Mouse (Mus musculus): ENCODE results near the gene Srsf9. TPM values are rescaled to one million over a fixed set of nuclear protein-coding genes. Genes with fewer than 3 reads are reported as not detected.
"Not testable (repeated sequence)": the region's sequence is repeated elsewhere in the genome, so short reads cannot be mapped to it uniquely, and the experiment has no call there.

Gene Srsf9
- total and polyA plus RNA-seq, 2 experiments: 17.0 to 25.2 TPM

DNA sequence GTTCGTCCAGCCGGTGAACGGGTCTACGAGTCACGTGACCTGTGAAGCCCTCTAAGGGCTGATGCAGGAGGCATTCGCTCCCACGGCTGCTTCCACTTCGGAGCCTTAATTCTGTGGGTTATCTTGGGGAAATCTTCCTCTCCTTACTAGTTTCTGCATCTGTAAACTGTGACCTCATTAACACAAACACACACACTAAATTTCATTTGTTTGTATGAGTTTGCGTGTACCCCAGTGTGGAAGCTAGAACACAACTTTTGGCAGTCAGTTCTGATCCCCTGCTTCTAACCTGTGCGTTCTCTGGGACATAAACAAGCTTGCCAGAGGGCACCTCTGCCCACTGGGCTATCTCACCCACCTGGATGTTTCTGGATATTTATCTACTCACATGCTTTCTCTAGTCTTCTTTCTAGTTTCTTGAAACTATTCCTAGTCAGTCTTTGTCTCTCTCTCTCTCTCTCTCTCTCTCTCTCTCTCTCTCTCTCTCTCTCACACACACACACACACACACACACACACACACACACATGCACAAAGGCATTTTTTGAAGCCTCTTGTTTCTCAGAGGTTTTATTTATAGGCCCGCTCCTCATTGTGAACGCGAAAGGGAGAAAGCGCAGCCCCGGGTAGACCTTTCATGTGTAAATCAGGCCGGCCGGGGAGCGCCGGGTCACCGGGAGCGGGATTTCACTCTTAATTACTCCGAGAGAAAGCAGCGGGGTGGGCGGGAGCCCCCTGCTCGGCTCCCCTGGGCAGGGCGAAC lies 46.6 kb downstream of the Srsf9 start:
- Histone ChIP-seq H3K27ac (replicated peaks; ENCODE audit: insufficient read depth, low read depth, low read length) (no peak overlapping the region), H3K27me3 (ENCODE audit: control insufficient read depth, insufficient read depth, low read length) (no peaks in the 10 kb centered on the region), H3K9ac (ENCODE audit: low read depth, low read length) (no peak overlapping the region), H3K79me2 (ENCODE audit: control insufficient read depth, insufficient read depth, low read length) (no peaks in the 10 kb centered on the region), H3K36me3 (ENCODE audit: control insufficient read depth, insufficient read depth, low read length) (no peaks in the 10 kb centered on the region), H3K4me1 (ENCODE audit: control insufficient read depth, insufficient read depth, low read length) (no peaks in the 10 kb centered on the region), H3K4me3 (ENCODE audit: insufficient read depth, low read depth, low read length) (no peak overlapping the region)
- TF ChIP-seq CTCF (IDR thresholded peaks at IDR 0.05; ENCODE audit: low read depth, low read length) (no peak), POLR2A (IDR thresholded peaks at IDR 0.05; ENCODE audit: extremely low read depth, insufficient read depth, low read length) (no peak)
- WGBS: 32% methylated on average over 26 of the region's 26 CpGs
- DNase-seq (ENCODE audit: extremely low read depth, low read depth, low spot score): no peak

DNA sequence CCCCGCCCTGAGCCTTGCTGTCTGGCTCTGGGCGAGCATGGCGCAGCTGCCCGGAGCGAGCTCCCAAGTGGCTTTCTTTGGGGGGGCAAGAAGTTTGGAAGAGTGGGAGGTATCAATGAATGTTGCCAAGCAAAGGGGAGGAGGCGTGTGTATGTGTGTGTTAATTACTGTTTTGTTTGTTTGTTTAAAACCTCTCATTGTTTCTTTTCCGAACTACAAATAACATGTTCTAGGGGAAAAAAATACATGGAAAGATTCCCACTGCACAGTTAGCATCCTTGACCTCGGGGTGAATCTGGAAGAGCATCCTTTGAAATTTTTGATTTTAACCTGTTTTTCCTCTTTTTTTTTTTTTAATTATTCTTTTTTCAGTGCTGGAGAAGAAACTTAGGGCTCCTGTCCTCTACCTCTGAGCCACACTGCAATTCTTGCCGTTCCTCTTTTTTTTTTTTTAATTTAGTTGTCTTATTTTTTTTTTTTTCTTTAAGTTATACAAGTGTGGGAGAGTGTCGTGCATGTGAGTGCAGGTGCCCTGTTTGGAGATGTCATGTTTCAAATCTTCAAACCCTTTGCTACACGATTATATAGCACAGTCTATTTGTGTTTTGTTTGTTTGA lies 47.3 kb downstream of the Srsf9 start:
- no peaks in the 10 kb centered on the region for H3K4me1 ChIP-seq (ENCODE audit: control insufficient read depth, insufficient read depth, low read length)
- no peak overlapping the region for H3K9ac ChIP-seq (ENCODE audit: low read depth, low read length)
- no peaks in the 10 kb centered on the region for H3K27me3 ChIP-seq (ENCODE audit: control insufficient read depth, insufficient read depth, low read length)
- H3K36me3 ChIP-seq (ENCODE audit: control insufficient read depth, insufficient read depth, low read length): no peaks in the 10 kb centered on the region
- H3K4me3 ChIP-seq (ENCODE audit: insufficient read depth, low read depth, low read length): no peak overlapping the region
- H3K79me2 ChIP-seq (ENCODE audit: control insufficient read depth, insufficient read depth, low read length): no peaks in the 10 kb centered on the region
- no peak for DNase-seq (ENCODE audit: extremely low read depth, low read depth, low spot score)
- no peak overlapping the region for H3K27ac ChIP-seq (replicated peaks; ENCODE audit: insufficient read depth, low read depth, low read length)
- no peak for TF ChIP-seq CTCF (IDR thresholded peaks at IDR 0.05; ENCODE audit: low read depth, low read length)
- TF ChIP-seq POLR2A (IDR thresholded peaks at IDR 0.05; ENCODE audit: extremely low read depth, insufficient read depth, low read length): no peak
- whole genome bisulfite sequencing: 39% methylated on average over 11 of the region's 11 CpGs

DNA sequence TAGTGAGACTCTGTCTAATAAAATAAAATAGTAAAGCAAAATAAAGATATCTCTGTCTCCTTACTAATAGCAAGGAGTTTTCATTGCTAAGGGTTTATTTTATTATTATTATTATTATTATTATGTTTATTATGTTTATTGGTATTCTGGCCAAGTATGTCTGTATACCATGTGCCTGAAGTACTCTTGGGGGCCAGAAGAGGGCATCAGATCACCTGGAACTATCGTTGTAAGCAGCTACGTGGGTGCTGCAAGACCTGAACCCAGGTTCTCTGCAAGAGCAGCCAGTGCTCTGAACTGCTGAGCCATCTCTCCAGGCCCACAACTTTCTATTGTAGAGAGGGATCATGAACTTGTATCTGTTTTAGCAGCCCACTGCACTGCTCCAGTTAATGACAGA lies 48.5 kb downstream of the Srsf9 start:
- Histone ChIP-seq H3K27ac (replicated peaks; ENCODE audit: insufficient read depth, low read depth, low read length) (no peak overlapping the region), H3K27me3 (ENCODE audit: control insufficient read depth, insufficient read depth, low read length) (no peaks in the 10 kb centered on the region), H3K4me3 (ENCODE audit: insufficient read depth, low read depth, low read length) (no peak overlapping the region), H3K36me3 (ENCODE audit: control insufficient read depth, insufficient read depth, low read length) (no peaks in the 10 kb centered on the region), H3K79me2 (ENCODE audit: control insufficient read depth, insufficient read depth, low read length) (no peaks in the 10 kb centered on the region), H3K9ac (ENCODE audit: low read depth, low read length) (no peak overlapping the region), H3K4me1 (ENCODE audit: control insufficient read depth, insufficient read depth, low read length) (no peaks in the 10 kb centered on the region)
- no peak for TF ChIP-seq CTCF (IDR thresholded peaks at IDR 0.05; ENCODE audit: low read depth, low read length)
- TF ChIP-seq POLR2A (IDR thresholded peaks at IDR 0.05; ENCODE audit: extremely low read depth, insufficient read depth, low read length): no peak
- no peak for DNase-seq (ENCODE audit: extremely low read depth, low read depth, low spot score)
- WGBS: 83% methylated on average over 2 of the region's 2 CpGs

DNA sequence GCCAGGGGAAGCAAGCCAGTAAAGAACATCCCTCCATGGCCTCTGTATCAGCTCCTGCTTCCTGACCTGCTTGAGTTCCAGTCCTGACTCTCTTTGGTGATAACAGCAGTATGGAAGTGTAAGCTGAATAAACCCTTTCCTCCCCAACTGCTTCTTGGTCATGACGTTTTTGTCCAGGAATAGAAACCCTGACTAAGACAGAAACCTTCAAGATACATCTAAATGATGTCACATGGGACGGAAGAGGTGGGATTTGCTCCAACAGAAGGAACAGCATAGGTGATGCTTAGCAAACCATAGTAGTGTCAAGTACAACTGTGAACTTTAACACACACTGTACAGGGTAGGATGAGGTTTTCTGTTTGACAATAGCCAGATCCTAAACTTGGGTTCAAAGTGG lies 51.9 kb downstream of the Srsf9 start:
- not testable (repeated sequence) for DNase-seq (ENCODE audit: extremely low read depth, low read depth, low spot score); H3K36me3 ChIP-seq (ENCODE audit: control insufficient read depth, insufficient read depth, low read length); H3K27ac ChIP-seq (replicated peaks; ENCODE audit: insufficient read depth, low read depth, low read length); H3K4me1 ChIP-seq (ENCODE audit: control insufficient read depth, insufficient read depth, low read length); H3K4me3 ChIP-seq (ENCODE audit: insufficient read depth, low read depth, low read length); H3K79me2 ChIP-seq (ENCODE audit: control insufficient read depth, insufficient read depth, low read length); H3K27me3 ChIP-seq (ENCODE audit: control insufficient read depth, insufficient read depth, low read length); H3K9ac ChIP-seq (ENCODE audit: low read depth, low read length)
- 67% methylated on average over 2 of the region's 2 CpGs for WGBS

Other genes with a start within 250 kb of the Srsf9 start
- gene Gm10401, start 228.9 kb upstream of the Srsf9 start, total RNA-seq (2014; rRNA removed): not detected in 2 replicates
- 0.17 TPM in 1 of 2 replicates, not detected in the other for gene Gm10401, start 228.9 kb upstream of the Srsf9 start, polyA plus RNA-seq (2012; rRNA removed)
- gene Acads, start 207.8 kb upstream of the Srsf9 start, total RNA-seq (2014; rRNA removed): 140 and 143 TPM in 2 replicates
- 255 and 293 TPM in 2 replicates for gene Acads, start 207.8 kb upstream of the Srsf9 start, polyA plus RNA-seq (2012; rRNA removed)
- gene Unc119b, start 192.2 kb upstream of the Srsf9 start, total RNA-seq (2014; rRNA removed): 12.5 and 17.3 TPM in 2 replicates
- 29.4 and 32.0 TPM in 2 replicates for gene Unc119b, start 192.2 kb upstream of the Srsf9 start, polyA plus RNA-seq (2012; rRNA removed)
- gene Mlec, start 169.0 kb upstream of the Srsf9 start, total RNA-seq (2014; rRNA removed): 33.7 and 44.7 TPM in 2 replicates
- 40.8 and 41.8 TPM in 2 replicates for gene Mlec, start 169.0 kb upstream of the Srsf9 start, polyA plus RNA-seq (2012; rRNA removed)
- 0.09 TPM in 1 of 2 replicates, not detected in the other for gene Cabp1, start 132.8 kb upstream of the Srsf9 start, total RNA-seq (2014; rRNA removed)
- gene Cabp1, start 132.8 kb upstream of the Srsf9 start, polyA plus RNA-seq (2012; rRNA removed): 0.07 and 0.21 TPM in 2 replicates
- gene Pop5, start 91.3 kb upstream of the Srsf9 start, total RNA-seq (2014; rRNA removed): 56.2 and 59.2 TPM in 2 replicates
- gene Pop5, start 91.3 kb upstream of the Srsf9 start, polyA plus RNA-seq (2012; rRNA removed): 70.3 and 91.0 TPM in 2 replicates
- gene Rnf10, start 54.3 kb upstream of the Srsf9 start, total RNA-seq (2014; rRNA removed): 32.1 and 42.9 TPM in 2 replicates
- 79.2 and 81.3 TPM in 2 replicates for gene Rnf10, start 54.3 kb upstream of the Srsf9 start, polyA plus RNA-seq (2012; rRNA removed)
- gene Coq5, start 47.5 kb upstream of the Srsf9 start, total RNA-seq (2014; rRNA removed): 20.7 and 24.6 TPM in 2 replicates
- 13.7 and 13.9 TPM in 2 replicates for gene Coq5, start 47.5 kb upstream of the Srsf9 start, polyA plus RNA-seq (2012; rRNA removed)
- 13.1 and 24.1 TPM in 2 replicates for gene Dynll1, start 26.2 kb upstream of the Srsf9 start, total RNA-seq (2014; rRNA removed)
- gene Dynll1, start 26.2 kb upstream of the Srsf9 start, polyA plus RNA-seq (2012; rRNA removed): 24.3 and 25.8 TPM in 2 replicates
- 6.3 and 8.6 TPM in 2 replicates for gene Gatc, start 14.0 kb downstream of the Srsf9 start, total RNA-seq (2014; rRNA removed)
- 11.0 and 12.7 TPM in 2 replicates for gene Gatc, start 14.0 kb downstream of the Srsf9 start, polyA plus RNA-seq (2012; rRNA removed)
- 12.9 and 14.5 TPM in 2 replicates for gene Triap1, start 14.0 kb downstream of the Srsf9 start, total RNA-seq (2014; rRNA removed)
- 11.4 and 11.8 TPM in 2 replicates for gene Triap1, start 14.0 kb downstream of the Srsf9 start, polyA plus RNA-seq (2012; rRNA removed)
- 422 and 505 TPM in 2 replicates for gene Cox6a1, start 21.8 kb downstream of the Srsf9 start, total RNA-seq (2014; rRNA removed)
- 2,238 and 2,515 TPM in 2 replicates for gene Cox6a1, start 21.8 kb downstream of the Srsf9 start, polyA plus RNA-seq (2012; rRNA removed)
- gene Msi1, start 102.4 kb downstream of the Srsf9 start, total RNA-seq (2014; rRNA removed): not detected in 2 replicates
- 0.09 and 0.35 TPM in 2 replicates for gene Msi1, start 102.4 kb downstream of the Srsf9 start, polyA plus RNA-seq (2012; rRNA removed)
- gene Pla2g1b, start 139.1 kb downstream of the Srsf9 start, total RNA-seq (2014; rRNA removed): 0.40 and 2.7 TPM in 2 replicates
- not detected in 2 replicates for gene Pla2g1b, start 139.1 kb downstream of the Srsf9 start, polyA plus RNA-seq (2012; rRNA removed)
- gene Sirt4, start 157.5 kb downstream of the Srsf9 start, total RNA-seq (2014; rRNA removed): 11.5 and 15.0 TPM in 2 replicates
- gene Sirt4, start 157.5 kb downstream of the Srsf9 start, polyA plus RNA-seq (2012; rRNA removed): 26.1 and 26.6 TPM in 2 replicates
- 10.5 and 15.2 TPM in 2 replicates for gene Pxn, start 179.5 kb downstream of the Srsf9 start, total RNA-seq (2014; rRNA removed)
- 33.6 and 40.2 TPM in 2 replicates for gene Pxn, start 179.5 kb downstream of the Srsf9 start, polyA plus RNA-seq (2012; rRNA removed)
- gene Rplp0, start 232.3 kb downstream of the Srsf9 start, total RNA-seq (2014; rRNA removed): 709 and 835 TPM in 2 replicates
- 607 and 623 TPM in 2 replicates for gene Rplp0, start 232.3 kb downstream of the Srsf9 start, polyA plus RNA-seq (2012; rRNA removed)
- gene Gcn1l1, start 238.1 kb downstream of the Srsf9 start, total RNA-seq (2014; rRNA removed): 14.8 and 18.3 TPM in 2 replicates
- 23.2 and 28.8 TPM in 2 replicates for gene Gcn1l1, start 238.1 kb downstream of the Srsf9 start, polyA plus RNA-seq (2012; rRNA removed)